Mouse (Mus musculus): Measurements from ENCODE around the gene Scyl3. TPM values are rescaled to one million over a fixed set of nuclear protein-coding genes. Genes with fewer than 3 reads are reported as not detected.

Scyl3 gene
- polyA plus RNA-seq (2015; fragmentation: Nextera tagmentation; extraction: Ambion mirVana) = 13.6 and 14.5 TPM in 2 replicates

GRCm38 (mm10) chr1:163928846-163929245, at the start of gene Scyl3:
Gene Scyl3 (plus strand): TSS chr1:163929100.

DNA sequence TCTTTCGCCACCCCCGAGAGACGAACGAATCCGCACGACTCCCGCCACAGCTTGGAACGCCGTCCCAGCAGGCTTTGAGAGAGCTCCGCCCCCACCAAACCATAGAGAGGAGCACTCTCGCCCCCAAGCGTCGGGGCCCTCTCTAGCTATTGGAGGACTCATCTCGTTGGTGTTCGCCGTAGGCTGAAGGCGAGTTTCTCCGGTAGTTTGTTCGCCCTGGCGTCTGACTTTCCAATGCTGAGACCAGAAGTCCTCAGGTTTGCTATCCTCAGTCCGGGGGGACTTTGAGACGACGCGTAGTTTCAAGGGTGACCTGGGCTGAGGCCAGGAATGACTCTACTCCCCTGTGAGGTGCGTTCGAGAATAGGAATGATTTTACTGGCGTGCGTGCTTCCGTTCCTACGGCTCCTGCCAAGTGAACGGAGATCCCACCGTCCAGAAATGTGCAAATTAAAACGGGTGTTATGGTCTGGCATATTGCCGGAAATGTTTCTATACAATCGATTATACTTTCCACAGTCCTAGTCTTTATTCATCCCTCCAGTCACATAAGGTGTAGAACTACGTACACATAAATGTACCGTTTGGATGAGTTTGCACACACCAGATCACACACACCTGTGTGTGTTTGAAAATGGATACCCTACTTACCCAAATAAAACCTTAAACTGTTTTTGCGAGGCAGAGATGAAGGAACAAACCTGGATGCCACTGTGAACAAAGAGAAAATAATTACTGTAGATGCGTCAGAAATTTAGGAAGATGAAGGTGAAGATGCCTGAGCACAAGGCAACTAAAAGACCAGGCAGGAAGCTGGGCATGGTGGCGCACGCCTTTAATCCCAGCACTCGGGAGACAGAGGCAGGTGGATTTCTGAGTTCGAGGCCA, 66.1 kb downstream of the Scyl3 start, which contains the start of the genes BC055324 and Mettl18:
TSS of gene BC055324 (minus strand) at position 76 of the 888 bp plus-strand sequence.
TSS of gene Mettl18 (plus strand) at position 169 of the 888 bp plus-strand sequence.

Other genes starting within 250 kb of the Scyl3 start
- gene Mettl11b, start 203.9 kb upstream of the Scyl3 start, polyA plus RNA-seq (2015; fragmentation: Nextera tagmentation; extraction: Ambion mirVana) = not detected in 2 replicates
- 4.3 and 5.8 TPM in 2 replicates for gene Kifap3, start 149.5 kb upstream of the Scyl3 start, polyA plus RNA-seq (2015; fragmentation: Nextera tagmentation; extraction: Ambion mirVana)
- 9.8 and 10.2 TPM in 2 replicates for gene BC055324, start 65.7 kb downstream of the Scyl3 start, polyA plus RNA-seq (2015; fragmentation: Nextera tagmentation; extraction: Ambion mirVana)
- 6.2 and 6.9 TPM in 2 replicates for gene Mettl18, start 65.8 kb downstream of the Scyl3 start, polyA plus RNA-seq (2015; fragmentation: Nextera tagmentation; extraction: Ambion mirVana)
- 0.04 and 0.08 TPM in 2 replicates for gene Sele, start 119.1 kb downstream of the Scyl3 start, polyA plus RNA-seq (2015; fragmentation: Nextera tagmentation; extraction: Ambion mirVana)
- 26.5 and 35.1 TPM in 2 replicates for gene Sell, start 132.9 kb downstream of the Scyl3 start, polyA plus RNA-seq (2015; fragmentation: Nextera tagmentation; extraction: Ambion mirVana)
- 1.2 and 1.4 TPM in 2 replicates for gene Selp, start 186.2 kb downstream of the Scyl3 start, polyA plus RNA-seq (2015; fragmentation: Nextera tagmentation; extraction: Ambion mirVana)
- gene F5, start 222.7 kb downstream of the Scyl3 start, polyA plus RNA-seq (2015; fragmentation: Nextera tagmentation; extraction: Ambion mirVana) = 2.0 and 2.2 TPM in 2 replicates

Data from spleen, postnatal 0 days (tissue).